Mouse (Mus musculus): ENCODE results near the gene Hook2. TPM values are rescaled to one million over a fixed set of nuclear protein-coding genes. Genes with fewer than 3 reads are reported as not detected.

Hook2 gene
- total RNA-seq, 2 experiments from 2014 or later, result 3.5 to 4.5 TPM

DNA sequence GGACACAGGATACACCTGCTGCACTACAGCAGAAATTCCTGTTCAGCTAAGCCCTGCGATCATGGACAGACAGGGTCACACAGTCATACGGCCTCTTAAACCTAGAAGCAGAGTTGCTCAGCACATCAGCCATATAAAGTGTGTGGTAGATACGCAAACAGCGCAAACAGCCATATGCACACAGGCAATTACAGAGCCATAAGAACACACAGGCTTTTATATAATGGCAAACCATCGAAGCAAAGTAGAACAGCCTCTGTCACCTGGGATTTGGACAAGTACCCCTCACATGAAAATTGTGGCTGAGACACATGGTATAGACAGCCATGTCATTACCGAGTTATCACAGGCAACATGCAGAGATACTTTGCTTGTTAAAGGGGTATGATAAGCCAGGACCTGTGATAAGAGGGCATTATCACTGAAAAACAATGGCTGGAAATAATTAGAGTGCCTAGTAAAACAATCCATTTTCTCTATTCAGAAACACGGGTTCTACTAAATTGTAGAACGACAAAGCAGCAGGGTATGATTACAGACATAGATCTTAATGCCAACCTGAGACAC lies 3.9 kb upstream of the Hook2 start:
- no peak for DNase-seq (ENCODE audit: low spot score in 2 of 2)

DNA sequence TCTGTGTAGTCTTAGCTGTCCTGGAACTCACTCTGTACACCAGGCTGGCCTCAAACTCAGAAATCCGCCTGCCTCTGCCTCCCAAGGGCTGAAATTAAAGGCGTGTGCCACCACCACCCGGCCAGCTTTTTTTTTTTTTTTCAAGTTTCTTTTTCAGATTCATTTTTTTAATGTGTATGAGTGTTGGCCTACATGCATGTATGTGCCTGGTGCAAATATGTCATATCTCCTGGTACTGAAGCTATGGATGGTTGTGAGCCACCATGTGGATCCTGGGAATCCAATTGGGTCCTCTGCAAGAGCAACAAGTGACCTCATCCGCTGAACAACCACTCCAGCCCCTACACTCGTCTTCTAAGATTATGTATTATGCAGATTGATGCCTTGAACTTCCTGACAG lies 3.0 kb upstream of the Hook2 start:
- DNase-seq (ENCODE audit: low spot score in 2 of 2), result no peak

DNA sequence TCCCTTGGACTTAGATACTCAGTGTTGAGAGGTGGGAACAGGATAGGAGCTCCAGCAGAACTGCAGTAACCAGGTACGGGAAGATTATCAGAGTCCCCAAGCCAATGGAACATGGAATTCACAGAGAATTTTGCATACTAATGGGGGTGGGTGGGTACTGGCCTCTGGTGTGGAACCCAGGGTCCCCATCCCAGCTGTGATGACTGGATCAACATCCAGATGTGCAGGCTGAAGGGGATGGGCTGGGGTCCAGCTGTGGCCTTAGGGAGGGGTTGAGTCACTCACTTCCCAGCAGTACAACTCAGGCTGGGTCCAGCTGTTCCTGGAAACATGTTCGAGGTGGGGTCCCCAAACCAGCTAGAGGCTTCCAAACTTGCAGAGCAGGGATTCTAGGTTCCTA lies 2.5 kb upstream of the Hook2 start:
- no peak for DNase-seq (ENCODE audit: low spot score in 2 of 2)

DNA sequence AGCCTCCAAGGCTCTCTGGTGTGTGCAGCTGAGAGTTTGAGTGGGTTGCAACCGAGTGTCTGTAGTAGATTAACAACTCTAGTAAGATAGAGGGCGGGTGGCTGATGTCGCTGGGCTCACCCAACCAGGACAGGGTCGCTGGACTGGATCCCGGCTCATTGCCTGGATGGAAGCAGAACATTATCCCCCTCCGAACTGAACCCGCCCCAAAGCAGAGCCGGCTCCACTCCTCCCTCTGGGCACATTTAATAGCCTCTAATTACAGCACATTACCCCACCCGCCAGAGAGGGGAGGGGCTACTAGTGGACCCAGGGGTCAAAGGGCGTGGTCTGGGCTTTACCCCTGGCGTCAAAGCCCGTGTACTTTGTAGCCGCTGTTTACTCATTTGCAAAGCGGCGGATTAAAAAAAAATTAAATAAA lies 1.1 kb upstream of the Hook2 start:
- DNase-seq (ENCODE audit: low spot score in 2 of 2), result no peak

DNA sequence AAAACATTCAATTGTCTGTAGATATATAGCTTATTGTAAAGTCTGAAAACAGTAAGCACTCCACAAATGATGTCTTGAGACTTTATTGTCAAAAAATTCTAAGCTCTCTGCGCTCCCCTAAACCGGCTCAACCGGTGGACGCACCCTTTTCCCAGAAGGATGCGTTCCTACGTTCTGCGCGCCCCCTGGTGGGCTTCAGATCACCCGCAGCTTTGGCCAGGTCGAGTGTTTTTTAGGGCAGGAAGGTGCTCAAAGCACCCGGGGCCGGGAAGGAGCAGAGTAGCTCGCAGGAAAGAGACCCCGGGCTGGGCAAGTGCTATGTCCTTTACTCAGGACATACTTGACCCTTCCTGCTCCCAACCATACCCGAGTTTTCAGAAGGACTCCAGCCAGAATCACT lies 593 bp upstream of the Hook2 start:
- peak; percentile 84 to 93 for DNase-seq (ENCODE audit: low spot score in 2 of 2)

DNA sequence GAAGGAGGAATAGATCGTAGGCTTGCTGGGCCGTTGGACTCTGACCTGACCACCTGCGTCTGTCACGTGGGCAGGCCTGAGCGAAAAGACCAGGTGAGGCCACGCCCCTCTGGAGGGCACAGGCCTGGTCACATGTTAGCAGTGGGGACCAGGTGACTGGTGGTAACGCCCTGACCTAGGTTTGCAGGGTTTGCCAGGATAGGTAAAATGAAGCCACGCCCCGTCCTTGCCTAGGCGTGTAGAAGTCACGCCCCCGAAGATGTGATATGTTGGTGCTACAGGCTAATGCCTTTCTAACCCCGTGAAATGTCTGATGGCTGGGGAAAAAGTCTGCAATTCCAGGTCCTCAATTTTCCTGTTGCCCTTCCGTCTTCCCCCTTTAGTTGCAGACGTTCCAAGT lies 433 bp downstream of the Hook2 start:
- DNase-seq (ENCODE audit: low spot score in 2 of 2), result no peak

DNA sequence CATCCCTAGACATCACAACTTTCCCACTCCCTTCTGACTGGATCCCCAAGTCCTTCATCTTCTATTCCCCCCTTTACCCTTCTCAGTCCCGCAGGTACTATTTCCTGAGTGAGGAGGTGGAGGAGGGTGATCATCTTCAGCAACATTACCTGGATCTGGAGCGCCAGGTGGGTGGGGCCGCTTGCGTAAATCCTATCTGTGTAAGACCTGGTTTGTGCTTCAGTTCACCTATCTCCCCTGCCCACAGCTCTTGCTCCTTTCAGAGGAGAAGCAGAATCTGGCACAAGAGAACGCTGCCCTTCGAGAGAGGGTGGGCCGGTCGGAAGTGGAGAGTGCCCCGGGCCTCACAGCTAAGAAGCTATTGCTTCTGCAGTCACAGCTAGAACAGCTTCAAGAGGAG lies 4.0 kb downstream of the Hook2 start:
- no peak for DNase-seq (ENCODE audit: low spot score in 2 of 2)

DNA sequence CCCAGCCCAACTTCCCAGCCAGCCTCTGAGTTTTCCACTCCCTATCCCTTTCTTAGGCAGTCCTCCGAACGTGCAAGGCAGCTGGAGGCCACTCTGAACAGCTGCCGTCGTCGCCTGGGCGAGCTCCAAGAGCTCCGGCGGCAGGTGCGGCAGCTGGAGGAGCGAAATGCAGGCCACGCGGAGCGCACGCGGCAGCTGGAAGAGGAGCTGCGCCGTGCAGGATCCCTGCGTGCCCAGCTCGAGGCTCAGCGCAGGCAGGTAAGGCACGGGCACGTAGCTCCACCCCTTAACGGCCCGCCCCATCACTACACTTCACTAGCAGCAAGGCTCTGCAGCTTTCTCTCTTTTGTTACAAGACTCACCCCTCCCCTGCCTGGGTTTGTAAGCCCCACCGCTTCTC lies 5.3 kb downstream of the Hook2 start:
- peak in 1 of 2 experiments; percentile 68 for DNase-seq (ENCODE audit: low spot score in 2 of 2)

DNA sequence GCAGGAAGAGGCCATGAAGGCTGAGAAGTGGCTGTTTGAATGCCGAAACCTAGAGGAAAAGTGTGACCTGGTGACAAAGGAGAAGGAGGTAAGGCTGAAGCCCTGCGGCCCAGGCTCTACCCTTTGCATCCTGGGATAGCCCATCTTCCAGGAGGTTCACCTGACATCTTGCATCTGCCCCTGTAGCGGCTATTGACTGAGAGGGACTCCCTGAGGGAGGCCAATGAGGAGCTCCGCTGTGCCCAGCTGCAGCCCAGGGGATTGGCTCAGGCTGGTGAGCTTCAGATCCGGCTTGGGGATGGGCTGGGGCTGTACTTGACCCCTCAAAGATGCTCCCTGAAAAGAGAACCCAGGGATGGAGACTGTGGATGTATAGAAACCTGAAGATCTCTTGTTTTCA lies 6.6 kb downstream of the Hook2 start:
- no peak for DNase-seq (ENCODE audit: low spot score in 2 of 2)

DNA sequence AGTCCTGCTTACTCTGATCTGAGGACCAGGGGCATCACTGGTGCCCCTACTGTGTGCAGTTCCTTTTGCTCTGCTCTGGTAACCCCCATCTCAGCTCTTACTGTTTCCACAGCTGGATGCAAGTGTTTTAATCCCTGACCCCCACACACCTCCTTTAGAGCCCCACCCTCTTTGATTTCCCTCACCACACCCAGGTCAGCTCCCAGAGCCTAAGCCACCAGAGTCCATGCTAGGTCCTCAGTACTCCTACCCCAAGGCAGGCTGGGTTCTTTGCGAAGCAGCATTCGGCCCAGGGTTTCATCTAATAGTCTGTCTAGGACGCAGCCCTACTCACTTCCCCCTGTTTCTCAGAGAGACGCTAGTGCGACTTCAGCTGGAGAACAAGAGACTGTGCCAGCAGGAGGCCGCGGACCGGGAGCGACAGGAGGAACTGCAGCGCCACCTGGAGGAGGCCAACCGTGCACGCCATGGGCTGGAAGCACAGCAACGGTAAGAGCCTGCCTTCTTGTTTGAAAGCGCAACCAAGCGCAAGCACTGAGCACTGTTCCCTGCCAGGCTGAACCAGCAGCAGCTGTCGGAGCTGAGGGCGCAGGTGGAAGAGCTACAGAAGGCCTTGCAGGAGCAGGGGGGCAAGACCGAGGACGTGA lies 7.4 kb downstream of the Hook2 start:
- peak; percentile 82 to 91 for DNase-seq (ENCODE audit: low spot score in 2 of 2)

DNA sequence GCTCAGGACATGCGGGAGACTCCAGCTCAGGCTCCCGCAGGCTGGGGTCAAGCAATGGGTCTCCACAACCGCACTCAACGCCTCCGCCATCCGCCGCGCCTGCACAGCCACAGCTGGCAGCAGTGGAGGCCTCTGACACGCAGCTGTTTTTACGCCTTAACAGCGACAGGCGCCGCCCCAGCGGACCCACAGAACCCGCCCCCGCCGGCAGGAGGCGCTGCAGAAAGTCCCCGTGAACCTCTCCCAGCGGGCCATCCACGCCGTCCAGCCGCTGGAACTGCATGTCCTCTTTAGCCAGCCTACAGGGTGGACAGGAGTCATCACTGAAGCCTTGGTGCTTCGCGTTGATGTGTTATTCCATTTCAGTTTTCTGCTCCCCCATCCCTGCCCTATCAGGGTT lies 17.3 kb downstream of the Hook2 start:
- peak in 1 of 2 experiments; percentile 31 for DNase-seq (ENCODE audit: low spot score in 2 of 2)

DNA sequence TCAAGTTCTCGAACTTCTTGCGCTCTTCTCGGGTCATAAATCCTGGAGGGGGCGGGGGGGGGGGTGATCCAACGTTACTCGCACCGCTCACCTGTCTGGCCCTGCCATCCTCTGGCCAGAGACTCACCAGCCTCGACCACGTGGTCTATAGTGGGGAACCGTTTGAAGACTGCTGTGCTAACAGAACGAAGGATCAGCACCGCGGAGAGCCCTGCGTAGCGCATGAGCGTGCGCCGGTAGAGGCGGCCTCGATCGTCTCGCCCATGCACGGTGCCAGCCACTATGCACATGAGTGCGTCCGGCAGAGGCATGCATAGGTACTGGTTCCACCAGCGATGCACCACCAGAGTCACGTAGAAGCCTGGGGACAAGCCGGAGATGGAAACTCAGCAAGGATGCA lies 20.8 kb downstream of the Hook2 start:
- no peak for DNase-seq (ENCODE audit: low spot score in 2 of 2)

DNA sequence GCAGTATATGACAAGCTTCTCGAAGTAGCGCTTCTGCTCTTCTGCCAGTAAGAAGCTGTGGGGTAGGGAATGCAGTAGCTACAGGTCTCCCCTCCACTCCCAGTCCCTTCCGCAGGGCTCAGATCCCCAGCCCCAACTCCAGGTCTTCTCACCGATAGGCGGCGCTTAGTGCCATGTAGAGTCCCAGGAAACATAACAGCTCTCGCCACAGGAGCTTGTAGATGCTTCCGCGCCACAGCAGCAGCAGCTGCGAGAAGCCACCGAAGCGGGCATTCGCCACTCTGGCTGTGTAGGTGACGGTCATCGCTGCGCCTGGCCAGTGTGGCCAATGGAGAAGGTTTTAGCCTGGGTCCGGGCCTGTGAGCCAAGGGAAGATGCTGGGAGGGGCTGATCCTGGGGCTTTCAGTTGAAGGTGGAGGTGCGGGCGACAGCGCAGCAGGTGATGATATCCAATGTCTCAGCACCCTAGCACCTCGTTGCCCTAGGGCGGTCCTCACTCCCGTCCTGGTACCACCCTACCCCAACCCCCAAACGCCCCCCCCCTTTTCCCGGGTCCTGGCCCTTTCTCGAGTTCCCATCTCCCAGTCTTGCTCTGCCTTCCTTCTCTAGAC lies 22.9 kb downstream of the Hook2 start:
- DNase-seq (ENCODE audit: low spot score in 2 of 2), result peak in 1 of 2 experiments; percentile 55

DNA sequence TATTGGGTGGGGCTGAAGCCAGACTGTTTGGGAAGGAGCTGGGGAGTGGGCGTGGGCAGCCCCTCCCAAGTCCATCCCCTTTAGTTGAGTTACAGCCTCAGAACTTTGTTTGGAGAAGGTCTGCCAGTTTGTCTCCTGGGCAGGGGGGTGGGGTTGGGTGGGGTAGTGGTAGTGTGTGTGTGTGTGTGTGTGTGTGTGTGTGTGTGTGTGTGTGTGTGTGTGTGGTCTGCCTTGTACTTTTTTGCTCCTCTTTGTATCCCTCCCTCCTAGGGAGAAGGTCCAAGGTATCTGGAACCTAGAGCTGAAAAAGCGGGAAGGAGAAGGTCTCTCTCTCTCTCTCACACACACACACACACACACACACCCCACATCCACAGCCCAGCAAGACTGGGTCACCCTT lies 24.0 kb downstream of the Hook2 start, which contains the start of gene Best2:
TSS of gene Best2 (minus strand) at position 101 of the 400 bp plus-strand sequence.
- no peak for DNase-seq (ENCODE audit: low spot score in 2 of 2)

DNA sequence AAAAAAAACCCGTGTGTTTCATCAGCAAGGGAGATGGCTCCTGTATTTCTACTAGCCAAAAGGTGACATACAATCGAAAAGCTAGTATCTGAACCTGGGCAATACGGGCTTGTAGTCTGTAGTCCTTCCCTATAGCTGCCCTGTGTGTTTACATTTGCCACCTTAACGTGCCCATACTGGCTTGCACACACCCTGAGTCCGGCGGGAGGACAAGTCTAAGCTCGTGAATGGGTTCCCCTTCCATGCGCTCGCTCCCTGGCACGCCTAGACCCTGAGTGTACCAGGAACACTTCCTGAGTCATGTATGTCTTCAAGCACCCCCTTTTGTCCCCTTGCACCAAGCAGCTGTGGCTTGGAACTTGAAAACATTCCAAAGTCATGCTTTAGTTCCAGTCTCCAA lies 26.3 kb downstream of the Hook2 start:
- DNase-seq (ENCODE audit: low spot score in 2 of 2), result no peak

DNA sequence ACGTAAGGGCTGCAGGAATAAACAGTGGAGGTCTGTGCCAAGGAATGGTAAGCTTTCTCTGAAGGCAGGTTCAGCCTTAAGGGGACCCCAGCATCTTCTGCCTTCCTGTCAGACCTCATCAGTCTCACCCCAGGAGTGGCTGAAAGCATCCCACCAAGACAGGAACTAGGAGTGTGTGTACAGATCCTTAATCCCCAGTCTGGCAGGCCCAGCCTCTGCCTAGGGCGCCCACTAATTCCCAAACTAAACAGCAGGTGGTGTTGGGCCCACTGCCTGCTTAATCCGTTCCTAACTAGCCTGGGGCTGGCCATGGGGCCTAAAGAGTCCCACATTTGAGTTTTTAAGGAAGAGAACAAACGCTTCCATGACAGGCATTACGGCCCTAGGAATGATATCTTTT lies 26.8 kb downstream of the Hook2 start:
- DNase-seq (ENCODE audit: low spot score in 2 of 2), result no peak

DNA sequence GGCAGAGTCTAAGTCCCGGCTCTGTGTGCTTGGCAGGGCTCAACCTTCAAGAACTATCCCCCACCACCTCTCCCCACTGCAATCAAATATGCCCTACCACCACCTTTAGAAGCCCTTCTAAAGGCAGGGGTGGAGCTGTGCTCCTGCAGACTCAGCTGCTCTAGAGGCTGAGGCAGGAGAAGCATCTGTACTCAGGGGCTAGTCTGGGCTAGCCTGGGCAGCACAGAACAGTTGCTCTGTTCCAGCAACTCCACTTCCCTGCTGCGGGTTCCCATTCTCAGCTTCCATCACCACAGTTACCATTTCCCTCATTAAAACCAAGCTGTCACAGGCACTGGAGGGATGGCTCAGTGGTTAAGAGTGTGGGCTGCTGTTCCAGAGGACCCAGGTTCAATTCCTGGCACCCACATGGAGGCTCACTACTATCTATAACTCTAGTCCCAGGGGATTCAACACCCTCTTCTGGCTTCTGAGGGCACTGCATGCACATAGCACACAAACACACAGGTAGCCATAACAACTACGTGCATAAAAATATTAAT lies 31.2 kb downstream of the Hook2 start:
- DNase-seq (ENCODE audit: low spot score in 2 of 2), result no peak

DNA sequence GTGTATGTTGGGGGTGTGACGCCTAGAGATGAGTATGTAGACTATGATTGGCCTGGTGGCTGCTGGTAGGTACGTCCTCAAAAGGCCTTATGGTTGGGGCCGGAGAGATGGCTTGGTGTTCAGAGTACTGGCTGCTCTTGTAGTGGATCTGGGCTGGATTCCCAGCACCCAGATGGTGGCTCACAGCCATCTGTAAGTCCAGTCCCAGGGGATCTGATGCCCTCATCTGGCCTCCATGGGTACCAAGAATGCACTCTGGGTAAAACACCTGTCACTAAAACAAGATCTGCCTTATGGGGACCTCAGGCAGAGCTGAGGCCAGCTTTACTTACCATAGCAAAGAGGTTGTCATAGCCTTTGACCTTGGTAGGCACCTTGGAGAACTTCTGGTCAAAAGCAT lies 33.4 kb downstream of the Hook2 start:
- DNase-seq (ENCODE audit: low spot score in 2 of 2), result no peak

DNA sequence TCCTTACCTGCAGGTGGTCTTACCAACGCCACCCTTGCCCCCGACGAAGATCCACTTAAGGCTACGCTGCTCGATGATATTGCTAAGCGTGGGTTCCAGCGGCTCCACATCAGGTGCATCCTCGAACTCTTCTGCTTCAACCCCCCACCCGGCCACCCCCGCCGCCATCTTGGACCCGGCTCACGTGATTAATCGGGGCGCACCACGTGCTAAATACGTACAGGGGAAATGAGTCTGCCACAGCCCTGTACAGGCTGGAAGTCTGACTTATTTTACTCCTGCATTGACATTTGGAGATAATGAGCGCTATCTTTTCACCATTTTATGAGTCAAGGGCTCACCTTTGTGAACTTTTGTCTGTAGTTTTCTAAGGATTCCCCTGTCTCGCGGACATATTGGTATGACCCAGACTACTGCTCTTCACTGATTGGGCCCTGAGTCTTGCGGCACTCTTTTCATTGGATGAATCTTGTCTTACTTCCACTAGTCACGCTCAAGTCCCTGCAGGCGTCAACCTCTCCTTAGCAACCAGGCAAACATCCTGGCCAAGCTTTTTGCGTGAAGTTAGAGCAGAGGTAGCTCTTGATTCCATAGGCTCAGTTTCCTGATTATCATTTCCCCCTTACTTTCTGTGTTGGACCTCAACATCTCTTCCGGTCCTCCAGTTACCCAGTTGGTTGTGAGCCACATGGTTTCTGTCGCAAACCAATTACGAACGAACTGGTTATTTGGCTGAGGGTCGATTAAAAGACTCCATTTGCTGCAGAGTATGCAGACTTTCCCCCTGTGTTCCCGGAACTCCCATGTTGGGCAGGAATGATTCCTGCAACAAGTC lies 34.9 kb downstream of the Hook2 start, which contains the start of gene Asna1:
TSS of gene Asna1 (minus strand) at position 184 of the 835 bp plus-strand sequence.
- peak in 1 of 2 experiments; percentile 84 for DNase-seq (ENCODE audit: low spot score in 2 of 2)

DNA sequence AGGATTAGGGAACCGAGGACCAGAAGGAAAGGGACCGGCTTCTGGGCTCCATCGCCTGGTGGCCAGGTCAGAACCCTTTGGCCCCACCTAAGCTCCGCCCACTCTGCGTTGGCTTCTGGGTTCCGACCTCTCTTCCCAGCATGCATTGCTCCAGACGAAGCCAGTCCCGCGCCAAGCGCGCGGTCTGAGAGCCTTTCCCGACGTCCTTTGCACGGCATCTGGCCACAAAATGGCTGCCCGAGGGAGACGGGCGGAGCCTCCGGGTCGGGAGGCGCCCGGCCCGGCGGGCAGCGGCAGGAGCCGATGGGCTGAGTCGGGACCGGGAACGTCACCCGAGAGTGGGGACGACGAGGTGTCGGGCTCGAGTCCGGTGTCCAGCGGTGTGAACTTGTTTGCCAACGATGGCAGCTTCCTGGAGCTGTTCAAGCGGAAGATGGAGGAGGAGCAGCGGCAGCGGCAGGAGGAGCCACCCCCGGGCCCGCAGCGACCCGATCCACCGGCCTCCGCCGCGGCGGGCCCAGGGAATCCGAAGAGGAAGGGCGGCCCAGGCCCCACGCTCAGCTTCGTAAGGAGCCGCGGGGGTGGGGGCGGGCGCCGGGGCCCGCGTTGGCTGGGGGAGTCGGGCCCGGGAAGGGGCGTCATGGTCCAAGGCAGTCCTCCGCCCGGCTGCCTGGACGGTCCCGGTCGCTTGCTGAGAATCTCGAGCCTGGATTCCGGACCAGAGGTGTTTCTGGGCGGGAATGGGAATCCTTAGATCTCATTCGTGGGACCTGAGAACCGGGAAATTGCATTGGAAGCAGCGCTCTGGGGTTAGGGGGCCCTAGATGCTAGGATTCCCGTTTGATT lies 36.5 kb downstream of the Hook2 start, which contains the start of gene Trir:
TSS of gene Trir (plus strand) at position 154 of the 846 bp plus-strand sequence.
- DNase-seq (ENCODE audit: low spot score in 2 of 2), result peak; percentile 91 to 97

DNA sequence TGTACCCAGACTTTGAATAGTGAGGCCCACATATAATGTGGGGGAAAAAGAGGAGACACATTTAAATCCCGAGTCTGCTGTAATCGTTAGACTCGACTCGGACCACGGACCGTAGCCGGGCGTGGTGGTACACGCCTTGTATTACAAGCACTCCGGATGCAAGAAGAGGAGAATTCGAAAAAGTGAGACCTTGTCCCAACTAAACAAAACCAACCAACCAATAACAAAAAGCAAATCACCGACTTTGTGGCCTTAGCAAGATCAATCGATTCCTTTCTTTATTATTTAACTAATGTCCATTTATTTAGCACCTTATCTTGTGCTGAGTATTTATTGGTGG lies 37.1 kb downstream of the Hook2 start:
- DNase-seq (ENCODE audit: low spot score in 2 of 2), result no peak

Data from gastrocnemius, postnatal 4 days (tissue).